Mouse (Mus musculus) E14TG2a.4 (cell line): ENCODE measurements around the gene Klhdc8b.
A peak's percentile ranks its signal among the peaks of the same experiment; 100 is the strongest.

Experiments
- H3K27me3 ChIP-seq: 2 replicates; pipeline ENCODE4 v1.6.1; 2014; ENCODE audit warnings: low read length, control low read depth; ENCODE audit not compliant: insufficient read depth
- H3K36me3 ChIP-seq: 2 replicates; pipeline ENCODE4 v1.6.1; 2014; ENCODE audit warnings: low read length, control low read depth; ENCODE audit not compliant: insufficient read depth
- H3K4me1 ChIP-seq: replicated peaks from 2 replicates; pipeline ENCODE4 v1.6.1; 2014; ENCODE audit warnings: low read depth, low read length, control low read depth
- H3K4me3 ChIP-seq: replicated peaks from 2 replicates; pipeline ENCODE4 v1.5.1; 2014; ENCODE audit warnings: mild to moderate bottlenecking, low read length
- H3K9me3 ChIP-seq: 2 replicates; pipeline ENCODE4 v1.6.1; 2014; ENCODE audit warnings: low read length, control low read depth
- CTCF ChIP-seq: conservative IDR thresholded peaks from 2 replicates; pipeline ENCODE4 v1.5.1; 2014; ENCODE audit warnings: low read length
- NANOG ChIP-seq: IDR thresholded peaks from 2 replicates; pipeline ENCODE4 v1.6.1; 2014; ENCODE audit warnings: borderline replicate concordance, low read length, mixed read lengths
- POU5F1 ChIP-seq: IDR thresholded peaks from 2 replicates; pipeline ENCODE4 v1.6.1; 2014; ENCODE audit warnings: low read length, borderline replicate concordance

Gene Klhdc8b

GRCm38 (mm10) chr9:108485301-108485875 is 24.0 kb upstream of the Klhdc8b start:
- peaks cover 78% of the 10 kb centered on the region for H3K4me1 ChIP-seq
- no peak for TF ChIP-seq POU5F1
- no peak for TF ChIP-seq CTCF
- TF ChIP-seq NANOG = no peak
- H3K27me3 ChIP-seq = peaks cover 11% of the 10 kb centered on the region
- H3K4me3 ChIP-seq = no peak overlapping the region
- H3K9me3 ChIP-seq = no peaks in the 10 kb centered on the region
- H3K36me3 ChIP-seq = peaks cover 53% of the 10 kb centered on the region

- Histone ChIP-seq H3K36me3 (peaks cover 49% of the 10 kb centered on the region), H3K9me3 (no peaks in the 10 kb centered on the region), H3K4me3 (0 out of 2 replicates have a peak overlapping the region, but pooled peaks have one; percentile 7), H3K27me3 (peaks cover 11% of the 10 kb centered on the region), H3K4me1 (peaks cover 79% of the 10 kb centered on the region)
- no peak for TF ChIP-seq POU5F1
- TF ChIP-seq NANOG = no peak
- TF ChIP-seq CTCF = no peak
Observed at GRCm38 (mm10) chr9:108484021-108484420, 22.6 kb upstream of the Klhdc8b start.

- TF ChIP-seq CTCF (no peak), POU5F1 (no peak), NANOG (no peak)
- Histone ChIP-seq H3K4me1 (peaks cover 77% of the 10 kb centered on the region), H3K9me3 (no peaks in the 10 kb centered on the region), H3K4me3 (0 out of 2 replicates have a peak overlapping the region, but pooled peaks have one; percentile 10), H3K27me3 (peaks cover 11% of the 10 kb centered on the region), H3K36me3 (peaks cover 46% of the 10 kb centered on the region)
Observed at GRCm38 (mm10) chr9:108483051-108483790, 21.8 kb upstream of the Klhdc8b start.

GRCm38 (mm10) chr9:108481520-108482210 is 20.3 kb upstream of the Klhdc8b start:
- Histone ChIP-seq H3K4me1 (peaks cover 71% of the 10 kb centered on the region), H3K27me3 (peaks cover 11% of the 10 kb centered on the region), H3K4me3 (no peak overlapping the region), H3K36me3 (peaks cover 38% of the 10 kb centered on the region), H3K9me3 (no peaks in the 10 kb centered on the region)
- no peak for TF ChIP-seq NANOG
- TF ChIP-seq CTCF = no peak
- TF ChIP-seq POU5F1 = no peak

GRCm38 (mm10) chr9:108480813-108481519 is 19.6 kb upstream of the Klhdc8b start:
- H3K36me3 ChIP-seq = peaks cover 31% of the 10 kb centered on the region
- no peak for TF ChIP-seq POU5F1
- no peak for TF ChIP-seq NANOG
- no peak for TF ChIP-seq CTCF
- peaks cover 71% of the 10 kb centered on the region for H3K4me1 ChIP-seq
- H3K4me3 ChIP-seq = peak overlapping the region; percentile 74
- peaks cover 11% of the 10 kb centered on the region for H3K27me3 ChIP-seq
- no peaks in the 10 kb centered on the region for H3K9me3 ChIP-seq

GRCm38 (mm10) chr9:108479721-108480351 is 18.5 kb upstream of the Klhdc8b start, which contains the start of gene Lamb2:
Lamb2 (plus strand) TSS chr9:108479736.
- Histone ChIP-seq H3K36me3 (peaks cover 20% of the 10 kb centered on the region), H3K9me3 (no peaks in the 10 kb centered on the region), H3K27me3 (peaks cover 11% of the 10 kb centered on the region), H3K4me1 (peaks cover 75% of the 10 kb centered on the region), H3K4me3 (peak within 1 kb of the TSS; percentile 74)
- TF ChIP-seq POU5F1 (no peak), NANOG (no peak), CTCF (no peak)

- H3K9me3 ChIP-seq = no peaks in the 10 kb centered on the region
- peak overlapping the region; percentile 74 for H3K4me3 ChIP-seq
- TF ChIP-seq NANOG = no peak
- no peak for TF ChIP-seq POU5F1
- TF ChIP-seq CTCF = no peak
- peaks cover 11% of the 10 kb centered on the region for H3K27me3 ChIP-seq
- peaks cover 76% of the 10 kb centered on the region for H3K4me1 ChIP-seq
- peaks cover 18% of the 10 kb centered on the region for H3K36me3 ChIP-seq
Observed at GRCm38 (mm10) chr9:108479241-108479640, 17.9 kb upstream of the Klhdc8b start.
